Mouse (Mus musculus): ENCODE results near the gene Tenm4. TPM values are rescaled to one million over a fixed set of nuclear protein-coding genes. Genes with fewer than 3 reads are reported as not detected.
A peak's percentile ranks its signal among the peaks of the same experiment; 100 is the strongest.

Tenm4 gene
- polyA plus RNA-seq, 1 experiment from 2014 or later = 0.68 TPM

DNA sequence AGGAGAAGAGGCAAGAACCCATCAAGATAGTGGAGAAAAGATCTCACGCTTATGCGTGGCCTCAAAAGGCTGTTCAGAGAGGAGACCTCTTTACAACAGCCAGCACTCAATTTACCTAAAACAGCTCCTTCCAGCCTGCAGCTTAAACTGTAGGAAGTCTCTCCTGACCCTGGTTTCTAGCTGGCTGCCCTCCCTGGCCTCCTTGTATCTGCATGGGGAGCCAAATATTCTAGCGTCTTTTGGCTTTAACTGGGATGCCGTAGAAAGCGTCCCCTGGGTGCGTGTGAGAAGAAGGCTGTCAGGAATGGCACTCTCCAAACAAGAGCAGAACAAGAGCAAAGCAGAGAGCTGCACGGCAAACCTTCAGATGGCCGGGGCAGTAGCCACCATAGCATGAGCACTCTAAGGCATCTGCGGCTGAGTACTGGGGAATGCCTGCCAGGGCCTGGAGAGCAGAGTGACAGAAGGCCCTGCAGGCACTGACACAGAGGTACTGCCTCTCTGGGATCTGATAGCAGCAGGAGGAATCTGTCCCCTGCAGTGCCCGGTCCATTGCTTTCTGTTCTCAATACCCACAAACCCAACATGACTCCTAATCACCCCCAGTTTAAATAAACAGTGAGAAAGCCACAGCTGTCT is 585.2 kb downstream of the Tenm4 start:
- ATAC-seq (no peak), DNase-seq (no peak)
- Histone ChIP-seq H3K27ac (ENCODE audit: low read depth) (no peak overlapping the region), H3K4me2 (ENCODE audit: low read depth, low read length) (no peak overlapping the region), H3K4me3 (ENCODE audit: low read depth, low read length) (no peak overlapping the region), H3K36me3 (replicated peaks; ENCODE audit: insufficient read depth, low read length) (no peaks in the 10 kb centered on the region), H3K9ac (replicated peaks) (no peak overlapping the region), H3K27me3 (ENCODE audit: insufficient read depth, low read length) (no peaks in the 10 kb centered on the region), H3K4me1 (ENCODE audit: insufficient read depth) (no peaks in the 10 kb centered on the region), H3K9me3 (ENCODE audit: low read length) (no peaks in the 10 kb centered on the region)
- TF ChIP-seq CTCF (IDR thresholded peaks at IDR 0.05; ENCODE audit: low read depth) = no peak
- TF ChIP-seq EP300 (IDR thresholded peaks at IDR 0.05; ENCODE audit: low read depth) = no peak
- WGBS (ENCODE audit: insufficient replicate concordance) = 70% methylated on average over 10 of the region's 10 CpGs

DNA sequence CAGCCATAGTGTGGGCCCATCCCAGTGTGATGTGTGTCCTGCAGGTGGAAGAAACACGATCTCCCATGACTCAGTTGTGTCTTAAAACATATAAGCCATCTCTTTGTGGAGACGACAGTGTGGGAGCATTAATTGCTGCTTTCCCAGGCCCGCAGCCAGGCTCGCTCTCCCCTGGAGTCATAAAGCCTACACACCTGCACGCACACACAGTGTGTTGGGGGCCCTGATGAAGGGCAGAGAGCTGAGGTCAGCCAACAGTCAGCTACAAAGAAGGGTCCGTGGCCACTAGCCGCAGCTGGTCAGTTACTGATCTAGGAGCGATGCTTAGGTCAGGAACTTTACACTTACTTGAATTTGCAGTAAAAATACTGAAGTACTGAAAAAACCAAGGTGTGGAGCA is 586.0 kb downstream of the Tenm4 start:
- no peak for DNase-seq
- 79% methylated on average over 8 of the region's 8 CpGs for WGBS (ENCODE audit: insufficient replicate concordance)

DNA sequence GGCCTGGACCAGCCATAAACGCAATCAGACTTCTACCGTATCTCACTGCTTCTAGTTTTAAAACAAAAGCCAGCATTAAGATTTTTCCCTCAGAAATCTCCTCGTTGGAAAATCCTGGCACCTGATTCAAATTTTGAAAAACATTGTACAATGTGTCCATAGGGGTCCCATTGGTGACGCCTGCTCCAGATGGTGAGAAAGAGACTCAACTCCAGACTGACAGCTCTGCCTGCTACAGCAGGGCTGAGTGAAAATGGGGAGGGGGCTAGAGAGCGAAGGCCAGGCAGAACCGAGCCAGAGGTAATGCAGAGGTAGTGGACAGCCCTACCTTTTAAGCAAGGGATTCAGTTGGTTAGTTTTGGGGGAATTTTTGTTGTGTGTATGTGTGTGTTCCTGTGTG is 589.2 kb downstream of the Tenm4 start:
- ATAC-seq (no peak), DNase-seq (no peak)
- Histone ChIP-seq H3K27ac (ENCODE audit: low read depth) (no peak overlapping the region), H3K4me1 (ENCODE audit: insufficient read depth) (no peaks in the 10 kb centered on the region), H3K27me3 (ENCODE audit: insufficient read depth, low read length) (no peaks in the 10 kb centered on the region), H3K4me3 (ENCODE audit: low read depth, low read length) (no peak overlapping the region), H3K9me3 (ENCODE audit: low read length) (no peaks in the 10 kb centered on the region), H3K4me2 (ENCODE audit: low read depth, low read length) (no peak overlapping the region), H3K36me3 (replicated peaks; ENCODE audit: insufficient read depth, low read length) (no peaks in the 10 kb centered on the region), H3K9ac (replicated peaks) (no peak overlapping the region)
- no peak for TF ChIP-seq CTCF (IDR thresholded peaks at IDR 0.05; ENCODE audit: low read depth)
- no peak for TF ChIP-seq EP300 (IDR thresholded peaks at IDR 0.05; ENCODE audit: low read depth)
- 79% methylated on average over 6 of the region's 6 CpGs for WGBS (ENCODE audit: insufficient replicate concordance)

More for the DNA sequence above, 586.0 kb downstream of the Tenm4 start:
- Histone ChIP-seq H3K9ac (replicated peaks) (no peak overlapping the region), H3K4me2 (ENCODE audit: low read depth, low read length) (no peak overlapping the region), H3K4me1 (ENCODE audit: insufficient read depth) (no peaks in the 10 kb centered on the region), H3K27ac (ENCODE audit: low read depth) (no peak overlapping the region), H3K4me3 (ENCODE audit: low read depth, low read length) (no peak overlapping the region), H3K36me3 (replicated peaks; ENCODE audit: insufficient read depth, low read length) (no peaks in the 10 kb centered on the region), H3K27me3 (ENCODE audit: insufficient read depth, low read length) (no peaks in the 10 kb centered on the region), H3K9me3 (ENCODE audit: low read length) (no peaks in the 10 kb centered on the region)
- ATAC-seq = no peak
- no peak for TF ChIP-seq EP300 (IDR thresholded peaks at IDR 0.05; ENCODE audit: low read depth)
- TF ChIP-seq CTCF (IDR thresholded peaks at IDR 0.05; ENCODE audit: low read depth) = no peak

DNA sequence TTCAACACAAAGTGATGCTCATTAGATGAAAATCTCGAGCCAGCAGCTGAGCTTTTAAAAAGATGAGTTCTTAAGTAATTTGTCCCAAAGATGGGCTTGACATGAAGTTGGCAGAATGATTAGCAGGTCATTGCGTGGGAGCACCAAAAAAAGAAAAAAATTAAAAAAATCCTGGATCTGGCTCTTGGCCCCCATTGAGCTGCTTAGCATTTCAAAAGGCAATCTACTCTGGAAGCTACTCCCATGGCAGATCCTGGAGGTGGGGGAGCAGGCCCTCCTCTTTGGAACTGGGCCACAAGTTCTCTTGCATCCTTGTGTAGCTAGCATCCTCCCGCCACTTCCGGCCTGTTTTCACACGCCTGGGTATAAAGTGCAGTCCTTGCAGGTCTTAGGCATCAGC is 590.1 kb downstream of the Tenm4 start:
- 73% methylated on average over 5 of the region's 5 CpGs for WGBS (ENCODE audit: insufficient replicate concordance)
- no peak for DNase-seq
- no peak for TF ChIP-seq EP300 (IDR thresholded peaks at IDR 0.05; ENCODE audit: low read depth)
- TF ChIP-seq CTCF (IDR thresholded peaks at IDR 0.05; ENCODE audit: low read depth) = no peak

DNA sequence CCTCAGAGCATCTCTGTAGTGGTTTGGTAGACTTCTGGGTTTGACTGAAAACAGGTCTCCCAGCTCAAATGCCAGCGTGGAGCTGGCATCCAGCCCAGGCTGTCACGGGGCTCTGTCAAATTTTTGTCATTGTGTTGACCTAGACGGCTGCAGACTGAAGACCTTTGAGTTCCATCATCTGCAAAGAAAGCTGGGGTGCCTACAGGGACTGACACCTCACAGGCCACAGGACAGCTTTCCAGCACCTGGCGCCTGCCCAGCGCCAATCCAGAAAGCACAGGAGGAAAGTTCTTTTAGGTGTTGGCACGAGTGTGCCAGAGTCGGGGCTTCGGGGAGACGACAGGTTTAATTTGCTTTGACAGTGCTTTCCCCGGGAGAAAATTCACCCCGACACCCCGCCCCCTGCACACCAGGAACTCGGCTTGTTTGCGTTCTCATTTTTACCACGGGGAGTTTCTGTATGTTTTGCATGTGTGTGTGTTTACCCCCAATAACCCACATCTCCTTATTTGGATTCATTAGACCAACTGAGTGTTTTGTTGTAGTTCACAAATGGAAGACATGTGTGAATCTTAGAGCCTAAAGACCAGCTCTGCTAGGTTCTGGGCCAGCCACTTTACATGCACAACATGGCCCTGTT is 594.4 kb downstream of the Tenm4 start:
- WGBS (ENCODE audit: insufficient replicate concordance) = 72% methylated on average over 15 of the region's 15 CpGs
- H3K36me3 ChIP-seq (replicated peaks; ENCODE audit: insufficient read depth, low read length) = no peaks in the 10 kb centered on the region
- no peak overlapping the region for H3K9ac ChIP-seq (replicated peaks)
- H3K27me3 ChIP-seq (ENCODE audit: insufficient read depth, low read length) = no peaks in the 10 kb centered on the region
- peaks cover 5% of the 10 kb centered on the region; the same call in 1 of the 2 replicates for H3K9me3 ChIP-seq (ENCODE audit: low read length)
- no peaks in the 10 kb centered on the region for H3K4me1 ChIP-seq (ENCODE audit: insufficient read depth)
- H3K4me2 ChIP-seq (ENCODE audit: low read depth, low read length) = no peak overlapping the region
- H3K4me3 ChIP-seq (ENCODE audit: low read depth, low read length) = no peak overlapping the region
- DNase-seq = peak; percentile 40
- no peak for TF ChIP-seq CTCF (IDR thresholded peaks at IDR 0.05; ENCODE audit: low read depth)
- TF ChIP-seq EP300 (IDR thresholded peaks at IDR 0.05; ENCODE audit: low read depth) = no peak
- no peak overlapping the region for H3K27ac ChIP-seq (ENCODE audit: low read depth)
- no peak for ATAC-seq

More for the DNA sequence above, 590.1 kb downstream of the Tenm4 start:
- no peak overlapping the region for H3K4me2 ChIP-seq (ENCODE audit: low read depth, low read length)
- ATAC-seq = no peak
- no peaks in the 10 kb centered on the region for H3K9me3 ChIP-seq (ENCODE audit: low read length)
- no peaks in the 10 kb centered on the region for H3K36me3 ChIP-seq (replicated peaks; ENCODE audit: insufficient read depth, low read length)
- no peak overlapping the region for H3K27ac ChIP-seq (ENCODE audit: low read depth)
- no peak overlapping the region for H3K4me3 ChIP-seq (ENCODE audit: low read depth, low read length)
- H3K9ac ChIP-seq (replicated peaks) = no peak overlapping the region
- no peaks in the 10 kb centered on the region for H3K27me3 ChIP-seq (ENCODE audit: insufficient read depth, low read length)
- H3K4me1 ChIP-seq (ENCODE audit: insufficient read depth) = no peaks in the 10 kb centered on the region

DNA sequence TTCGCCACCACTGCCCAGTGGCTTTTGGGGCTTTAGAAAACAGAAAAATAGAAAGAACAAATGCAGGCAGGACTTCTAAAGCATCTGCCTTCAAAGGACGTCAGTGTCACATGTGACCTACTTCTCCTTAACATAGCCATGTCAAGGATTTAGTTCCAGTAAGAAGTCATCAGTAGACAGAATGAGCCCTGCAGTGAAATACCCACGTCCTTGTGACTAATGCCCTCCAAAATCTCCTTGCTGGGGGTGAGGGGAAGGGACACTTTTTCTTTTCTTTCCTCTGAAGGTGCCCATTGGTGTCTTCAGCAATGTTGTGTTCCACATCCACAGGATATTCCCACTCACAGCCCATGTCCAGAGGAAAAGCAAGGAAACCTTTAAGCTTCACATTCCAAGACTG is 596.0 kb downstream of the Tenm4 start:
- no peaks in the 10 kb centered on the region for H3K36me3 ChIP-seq (replicated peaks; ENCODE audit: insufficient read depth, low read length)
- DNase-seq = no peak
- no peak overlapping the region for H3K27ac ChIP-seq (ENCODE audit: low read depth)
- no peak overlapping the region for H3K9ac ChIP-seq (replicated peaks)
- peaks cover 5% of the 10 kb centered on the region; the same call in 1 of the 2 replicates for H3K9me3 ChIP-seq (ENCODE audit: low read length)
- 63% methylated on average over 3 of the region's 3 CpGs for WGBS (ENCODE audit: insufficient replicate concordance)
- TF ChIP-seq CTCF (IDR thresholded peaks at IDR 0.05; ENCODE audit: low read depth) (no peak), EP300 (IDR thresholded peaks at IDR 0.05; ENCODE audit: low read depth) (no peak)
- H3K27me3 ChIP-seq (ENCODE audit: insufficient read depth, low read length) = no peaks in the 10 kb centered on the region
- no peak overlapping the region for H3K4me2 ChIP-seq (ENCODE audit: low read depth, low read length)
- no peak for ATAC-seq
- no peak overlapping the region for H3K4me3 ChIP-seq (ENCODE audit: low read depth, low read length)
- H3K4me1 ChIP-seq (ENCODE audit: insufficient read depth) = no peaks in the 10 kb centered on the region

All from liver, postnatal 0 days (tissue).